Mouse (Mus musculus) hindbrain, embryonic 16.5 days (tissue): Measurements from ENCODE around the gene Tdrd9. TPM values are rescaled to one million over a fixed set of nuclear protein-coding genes. Genes with fewer than 3 reads are reported as not detected.
A peak's percentile ranks its signal among the peaks of the same experiment; 100 is the strongest.

Experiments
- ATAC-seq: fragments of 200-750 bp; cut with Nextera tagmentation; 2 replicates; pipeline ENCODE4 v1.8.0; 2017; ENCODE audit warnings: moderate TSS enrichment, moderate library complexity
- H3K27ac ChIP-seq: fragments of 300-500 bp; sonication (generic); 2 replicates; pipeline ENCODE4 v1.5.1; 2014; ENCODE audit warnings: low read depth, mild to moderate bottlenecking, control low read depth, low read length, moderate library complexity
- H3K27me3 ChIP-seq: fragments of 300-500 bp; sonication (generic); replicated peaks from 2 replicates; pipeline ENCODE4 v1.6.1; 2014; ENCODE audit warnings: low read length; ENCODE audit not compliant: control insufficient read depth, insufficient read depth
- H3K36me3 ChIP-seq: fragments of 300-500 bp; sonication (generic); 2 replicates; pipeline ENCODE4 v1.6.1; 2014; ENCODE audit warnings: mild to moderate bottlenecking, low read length, moderate library complexity, mixed read lengths; ENCODE audit not compliant: control insufficient read depth, insufficient read depth
- H3K4me1 ChIP-seq: fragments of 300-500 bp; sonication (generic); 2 replicates; pipeline ENCODE4 v1.6.1; 2014; ENCODE audit warnings: low read depth, low read length; ENCODE audit not compliant: control insufficient read depth, insufficient read depth
- H3K4me2 ChIP-seq: fragments of 300-500 bp; sonication (generic); 2 replicates; pipeline ENCODE4 v1.6.1; 2014; ENCODE audit warnings: mild to moderate bottlenecking, low read length, control low read depth, moderate library complexity
- H3K4me3 ChIP-seq: fragments of 300-500 bp; sonication (generic); 2 replicates; pipeline ENCODE4 v1.5.1; 2014; ENCODE audit warnings: mild to moderate bottlenecking, low read length, control low read depth, moderate library complexity
- H3K9ac ChIP-seq: fragments of 300-500 bp; sonication (generic); 2 replicates; pipeline ENCODE4 v1.6.1; 2014; ENCODE audit warnings: low read depth, mild to moderate bottlenecking, control low read depth, low read length, moderate library complexity
- H3K9me3 ChIP-seq: fragments of 300-500 bp; sonication (generic); 2 replicates; pipeline ENCODE4 v1.6.1; 2014; ENCODE audit warnings: mild to moderate bottlenecking, low read length, moderate library complexity; ENCODE audit not compliant: control insufficient read depth
- WGBS: fragments of 180-500 bp; shearing (Covaris S2); extraction: QIAGEN DNeasy Blood & Tissue Kit; methylation state at CpG from one replicate; pipeline ENCODE4 v1.1.7; 2014; 5-methylcytosine and 5-hydroxymethylcytosine counted together
- polyA plus RNA-seq: library from polyadenylated mRNA; unstranded; fragments of >200 nt; fragmentation: Nextera tagmentation; extraction: Ambion mirVana; gene quantifications from 2 replicates; pipeline ENCODE4 v1.2.1, GENCODE M21; 2015

Tdrd9 gene
- polyA plus RNA-seq, 1 experiment from 2014 or later, result 0.24 TPM

DNA sequence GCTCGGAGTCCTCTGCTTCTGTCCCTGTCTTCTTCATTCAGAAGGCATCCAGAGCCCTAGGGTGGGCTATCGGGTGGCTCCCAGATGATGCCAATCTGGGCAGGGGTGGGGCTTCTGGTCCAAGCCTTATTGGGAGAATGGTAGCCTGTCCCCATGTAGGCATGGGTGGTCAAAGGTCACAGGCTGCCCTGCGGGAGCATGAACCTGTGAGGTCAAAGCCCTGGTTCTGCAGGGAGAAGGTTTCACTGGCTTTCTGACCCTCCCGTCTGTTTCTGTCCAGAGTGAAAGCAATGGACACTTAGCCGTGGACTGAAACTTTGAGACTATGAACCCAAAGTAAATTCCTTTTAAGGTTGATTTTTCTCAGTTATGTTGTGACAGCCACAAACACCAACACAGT is 15.2 kb upstream of the Tdrd9 start:
- ATAC-seq, result no peak

DNA sequence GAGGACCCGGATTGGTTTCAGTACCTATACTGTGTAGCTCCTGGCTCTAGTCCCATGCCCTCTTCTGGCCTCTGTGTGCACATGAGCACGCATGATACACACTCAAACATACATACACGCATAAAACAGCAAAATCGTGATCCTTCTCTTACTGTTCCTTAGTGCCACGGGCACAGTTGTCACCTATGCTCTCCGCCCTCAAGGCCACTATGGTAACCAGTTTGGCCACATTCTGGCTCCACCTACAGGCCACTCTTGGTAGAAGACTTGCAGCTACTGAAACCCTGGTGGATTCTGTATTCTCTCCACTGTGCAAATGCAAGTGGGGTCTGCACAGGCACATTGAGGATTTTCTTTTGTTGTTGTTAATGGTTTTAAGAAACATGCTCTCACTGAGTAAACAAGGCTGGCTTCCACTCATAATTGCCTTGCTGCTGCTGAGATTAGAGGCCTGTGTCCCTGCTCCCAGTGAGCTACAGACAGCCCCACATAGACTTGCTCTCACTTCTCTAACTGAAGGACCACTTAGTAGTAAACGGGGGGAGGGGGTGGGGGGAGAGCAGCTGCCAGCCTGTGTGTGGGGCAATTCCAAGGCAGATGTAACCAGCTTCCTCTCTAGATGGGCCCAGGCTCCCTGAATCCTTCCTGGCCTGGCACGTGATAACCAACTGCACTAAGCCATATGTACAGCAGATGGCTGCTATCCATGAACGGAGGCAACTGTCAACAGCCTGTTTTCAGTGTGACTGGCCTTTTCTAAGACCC is 13.1 kb upstream of the Tdrd9 start:
- Histone ChIP-seq H3K4me3 (no peak overlapping the region), H3K27ac (no peak overlapping the region), H3K36me3 (peaks cover 22% of the 10 kb centered on the region), H3K9me3 (no peaks in the 10 kb centered on the region), H3K27me3 (no peaks in the 10 kb centered on the region), H3K4me2 (no peak overlapping the region), H3K9ac (no peak overlapping the region), H3K4me1 (no peaks in the 10 kb centered on the region)
- peak; percentile 80; the same call in 1 of the 2 replicates for ATAC-seq
- 44% methylated on average over 9 of the region's 9 CpGs for WGBS

More for the DNA sequence above, 15.2 kb upstream of the Tdrd9 start:
- Histone ChIP-seq H3K4me1 (no peaks in the 10 kb centered on the region), H3K4me3 (no peak overlapping the region), H3K36me3 (peaks cover 17% of the 10 kb centered on the region), H3K27ac (no peak overlapping the region), H3K27me3 (no peaks in the 10 kb centered on the region), H3K9me3 (no peaks in the 10 kb centered on the region), H3K4me2 (no peak overlapping the region), H3K9ac (no peak overlapping the region)
- WGBS, result 79% methylated on average over 5 of the region's 5 CpGs

DNA sequence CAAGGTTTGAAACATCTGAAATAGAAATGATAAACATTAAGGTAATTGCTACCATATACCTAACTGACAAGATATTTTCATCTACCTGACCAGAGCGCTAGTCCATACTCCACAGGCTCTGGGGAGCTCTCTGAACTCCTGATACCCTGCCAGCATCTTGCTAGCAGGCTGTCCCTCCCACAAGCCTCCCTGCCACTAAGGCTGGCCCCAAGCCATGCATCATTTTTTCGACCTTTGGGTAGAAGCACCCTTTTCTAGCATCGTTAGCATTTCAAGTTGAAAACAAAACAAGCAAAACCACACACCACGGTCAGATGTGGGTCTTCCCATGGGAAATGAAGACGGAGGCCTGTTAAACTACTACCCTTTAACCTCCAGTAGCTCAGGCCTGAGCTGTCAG is 8.0 kb upstream of the Tdrd9 start:
- no peak overlapping the region for H3K4me3 ChIP-seq
- no peak for ATAC-seq

DNA sequence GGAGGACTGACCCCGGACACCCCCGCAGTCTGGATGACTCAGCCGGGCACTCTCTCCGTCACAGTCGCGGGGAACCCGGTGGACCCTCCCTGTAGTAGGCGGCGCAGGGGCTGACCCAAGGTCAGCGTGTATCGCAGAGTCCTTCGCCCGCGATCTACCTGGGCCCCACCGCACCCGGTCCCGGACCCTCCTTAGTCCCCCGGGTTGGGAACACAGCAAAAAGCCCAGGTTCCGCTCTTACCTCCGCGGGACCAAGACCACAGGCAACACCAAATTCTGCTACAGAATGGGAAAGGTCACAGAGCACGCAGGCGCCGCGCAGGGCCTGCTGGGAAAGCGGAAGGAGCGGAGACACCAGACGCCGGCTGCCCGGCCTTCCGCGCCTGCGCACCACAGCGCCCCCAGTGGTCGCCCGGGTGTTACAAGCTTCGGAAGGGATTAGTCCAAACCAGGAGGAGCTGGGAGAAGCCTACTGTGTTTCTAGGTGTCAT is 4.6 kb upstream of the Tdrd9 start, which contains the start of gene Atp5mpl:
TSS of gene Atp5mpl (minus strand) at position 295 of the 491 bp plus-strand sequence.
- Histone ChIP-seq H3K27me3 (no peaks in the 10 kb centered on the region), H3K4me2 (peak within 1 kb of the TSS; percentile 93), H3K9ac (peak within 1 kb of the TSS; percentile 98), H3K27ac (peak within 1 kb of the TSS; percentile 81), H3K4me1 (peaks cover 14% of the 10 kb centered on the region), H3K36me3 (no peaks in the 10 kb centered on the region; the same call in 1 of the 2 replicates), H3K9me3 (no peaks in the 10 kb centered on the region), H3K4me3 (peak within 1 kb of the TSS; percentile 92)
- under 1% methylated on average over 32 of the region's 37 CpGs for WGBS
- ATAC-seq, result peak; percentile 94

More for the DNA sequence above, 8.0 kb upstream of the Tdrd9 start:
- no peak overlapping the region for H3K9ac ChIP-seq
- H3K4me2 ChIP-seq, result no peak overlapping the region
- no peaks in the 10 kb centered on the region for H3K27me3 ChIP-seq
- H3K36me3 ChIP-seq, result peaks cover 22% of the 10 kb centered on the region
- WGBS, result 87% methylated on average over 5 of the region's 5 CpGs
- no peak overlapping the region for H3K27ac ChIP-seq
- H3K9me3 ChIP-seq, result no peaks in the 10 kb centered on the region
- H3K4me1 ChIP-seq, result peaks cover 14% of the 10 kb centered on the region

DNA sequence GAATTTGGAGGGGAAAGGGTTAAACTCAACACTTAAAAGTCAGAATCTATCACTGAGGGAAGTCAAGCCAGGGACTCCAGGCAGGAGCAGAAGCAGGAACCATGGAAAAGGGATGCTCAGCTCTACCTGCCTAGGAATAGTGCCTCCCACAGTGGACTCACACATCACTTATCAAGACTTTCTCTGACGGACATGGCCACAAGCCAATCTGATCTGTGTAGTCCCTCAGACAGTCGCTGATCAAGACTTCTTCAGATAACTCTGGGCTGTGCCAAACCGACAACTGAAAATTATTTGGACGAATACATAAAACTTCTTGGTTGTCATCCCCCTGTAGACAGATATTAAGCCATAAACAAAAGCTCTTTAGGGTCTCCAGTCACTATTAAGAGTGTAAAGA is 1.3 kb upstream of the Tdrd9 start:
- Histone ChIP-seq H3K4me3 (no peak overlapping the region), H3K9me3 (no peaks in the 10 kb centered on the region), H3K27ac (no peak overlapping the region), H3K4me1 (peaks cover 14% of the 10 kb centered on the region), H3K27me3 (no peaks in the 10 kb centered on the region), H3K9ac (no peak overlapping the region), H3K4me2 (no peak overlapping the region), H3K36me3 (no peaks in the 10 kb centered on the region)
- 73% methylated on average over 4 of the region's 4 CpGs for WGBS
- no peak for ATAC-seq

DNA sequence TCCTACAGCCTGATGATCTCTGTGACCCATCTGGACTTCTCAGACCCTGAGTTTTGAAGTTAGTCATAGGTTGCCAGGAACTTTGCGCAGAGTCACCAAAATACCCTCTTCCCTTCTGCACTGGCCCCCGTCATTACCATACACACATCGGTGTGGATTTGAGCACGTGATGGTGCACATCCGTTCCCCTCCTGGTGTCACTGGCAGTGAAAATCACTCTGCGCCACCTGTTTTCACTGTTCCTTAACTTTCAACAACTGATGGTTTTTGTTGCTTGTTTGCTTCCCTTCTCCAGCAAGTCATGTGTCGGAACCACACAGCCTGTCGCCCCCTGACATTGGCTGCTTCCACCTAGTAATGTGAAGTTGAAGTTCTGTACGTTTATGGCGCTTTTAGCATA is 1.1 kb downstream of the Tdrd9 start:
- 94% methylated on average over 10 of the region's 10 CpGs for WGBS
- no peaks in the 10 kb centered on the region for H3K27me3 ChIP-seq
- H3K4me2 ChIP-seq, result no peak overlapping the region
- ATAC-seq, result no peak
- H3K36me3 ChIP-seq, result no peaks in the 10 kb centered on the region
- H3K9ac ChIP-seq, result no peak overlapping the region
- no peaks in the 10 kb centered on the region for H3K9me3 ChIP-seq
- peaks cover 3% of the 10 kb centered on the region; the same call in 1 of the 2 replicates for H3K4me1 ChIP-seq
- H3K4me3 ChIP-seq, result no peak overlapping the region
- H3K27ac ChIP-seq, result no peak overlapping the region

DNA sequence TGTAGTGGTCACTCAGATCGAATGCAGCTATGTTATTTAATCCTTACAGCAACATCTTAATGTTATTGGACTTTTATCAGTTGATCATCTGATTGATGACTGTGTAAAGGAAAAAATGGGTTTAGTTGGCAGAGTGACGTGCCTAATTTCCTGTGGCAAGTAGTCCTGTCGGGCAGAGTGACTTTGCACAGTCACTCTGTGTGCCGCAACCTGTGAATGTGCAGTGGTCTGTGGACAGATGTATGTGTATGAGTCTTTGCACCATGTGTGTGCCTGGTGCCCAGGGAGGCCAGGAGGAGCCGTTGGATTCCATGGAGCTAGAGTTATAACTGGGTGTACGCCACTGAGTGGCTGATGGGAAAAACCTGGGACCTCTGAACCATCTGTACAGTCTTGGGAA is 3.2 kb downstream of the Tdrd9 start:
- 88% methylated on average over 6 of the region's 6 CpGs for WGBS

DNA sequence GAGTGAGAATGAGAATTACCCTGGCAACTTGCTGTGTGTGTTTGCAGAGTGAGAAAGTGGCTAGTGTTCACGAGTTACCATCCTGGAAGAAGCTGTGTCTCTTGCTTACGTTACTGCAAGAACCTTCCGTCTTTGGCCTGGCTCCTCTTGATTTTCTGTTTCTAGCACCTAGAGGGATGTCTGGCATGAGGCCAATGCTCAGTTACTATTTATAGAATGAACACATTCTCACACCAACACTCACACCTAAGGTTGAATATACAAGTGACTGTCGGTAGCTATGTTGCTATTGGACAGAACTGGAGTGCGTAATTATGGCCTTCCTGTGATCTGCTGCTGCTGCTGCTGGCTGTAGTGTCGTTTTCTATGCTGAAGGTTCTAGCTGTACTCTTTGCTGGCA is 5.8 kb downstream of the Tdrd9 start:
- Histone ChIP-seq H3K27me3 (no peaks in the 10 kb centered on the region), H3K4me2 (no peak overlapping the region), H3K9me3 (no peaks in the 10 kb centered on the region), H3K27ac (no peak overlapping the region), H3K9ac (no peak overlapping the region), H3K36me3 (no peaks in the 10 kb centered on the region), H3K4me3 (no peak overlapping the region), H3K4me1 (peaks cover 3% of the 10 kb centered on the region; the same call in 1 of the 2 replicates)
- ATAC-seq, result no peak
- 49% methylated on average over 6 of the region's 6 CpGs for WGBS

More for the DNA sequence above, 3.2 kb downstream of the Tdrd9 start:
- no peaks in the 10 kb centered on the region for H3K9me3 ChIP-seq
- H3K9ac ChIP-seq, result no peak overlapping the region
- no peak overlapping the region for H3K4me2 ChIP-seq
- no peaks in the 10 kb centered on the region for H3K36me3 ChIP-seq
- H3K27ac ChIP-seq, result no peak overlapping the region
- H3K4me1 ChIP-seq, result peaks cover 3% of the 10 kb centered on the region; the same call in 1 of the 2 replicates
- H3K27me3 ChIP-seq, result no peaks in the 10 kb centered on the region
- ATAC-seq, result no peak
- H3K4me3 ChIP-seq, result no peak overlapping the region

DNA sequence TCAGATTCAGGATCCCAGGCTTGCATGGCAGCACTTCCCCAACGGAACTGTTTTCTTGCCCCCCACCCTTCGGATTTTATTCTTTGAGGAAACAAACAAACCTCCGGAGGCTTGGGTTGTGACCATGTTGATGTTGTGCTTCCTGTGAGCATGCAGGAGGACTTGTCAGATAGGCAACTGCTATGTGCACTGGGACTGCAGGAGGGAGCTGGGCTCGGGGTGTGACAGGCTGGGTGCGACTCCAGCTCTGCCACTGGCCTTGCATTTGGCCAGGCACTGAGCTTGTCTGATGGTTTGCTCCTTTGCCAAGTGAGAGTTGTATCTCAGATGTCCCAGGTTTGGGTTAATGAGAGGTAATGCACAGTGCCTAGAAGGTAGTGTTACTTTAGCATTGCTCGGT is 6.9 kb downstream of the Tdrd9 start:
- WGBS, result 71% methylated on average over 6 of the region's 6 CpGs
- no peak for ATAC-seq
- H3K4me3 ChIP-seq, result no peak overlapping the region

More for the DNA sequence above, 6.9 kb downstream of the Tdrd9 start:
- H3K27ac ChIP-seq, result no peak overlapping the region
- H3K9me3 ChIP-seq, result no peaks in the 10 kb centered on the region
- no peaks in the 10 kb centered on the region for H3K27me3 ChIP-seq
- H3K4me2 ChIP-seq, result no peak overlapping the region
- no peak overlapping the region for H3K9ac ChIP-seq
- peaks cover 3% of the 10 kb centered on the region; the same call in 1 of the 2 replicates for H3K4me1 ChIP-seq
- no peaks in the 10 kb centered on the region for H3K36me3 ChIP-seq
